Mouse (Mus musculus) erythroblast, embryonic 14.5 days (primary cell): ENCODE data around the gene Usp48.

ENCODE experiments used
- GATA1 ChIP-seq: IDR thresholded peaks from 2 replicates; pipeline ENCODE4 v1.6.1; 2012; ENCODE audit warnings: low read length, inconsistent platforms, mixed read lengths
- TAL1 ChIP-seq: IDR thresholded peaks from 3 replicates; pipeline ENCODE4 v1.6.1; 2012; ENCODE audit warnings: low read length, inconsistent platforms, mixed read lengths

DNA sequence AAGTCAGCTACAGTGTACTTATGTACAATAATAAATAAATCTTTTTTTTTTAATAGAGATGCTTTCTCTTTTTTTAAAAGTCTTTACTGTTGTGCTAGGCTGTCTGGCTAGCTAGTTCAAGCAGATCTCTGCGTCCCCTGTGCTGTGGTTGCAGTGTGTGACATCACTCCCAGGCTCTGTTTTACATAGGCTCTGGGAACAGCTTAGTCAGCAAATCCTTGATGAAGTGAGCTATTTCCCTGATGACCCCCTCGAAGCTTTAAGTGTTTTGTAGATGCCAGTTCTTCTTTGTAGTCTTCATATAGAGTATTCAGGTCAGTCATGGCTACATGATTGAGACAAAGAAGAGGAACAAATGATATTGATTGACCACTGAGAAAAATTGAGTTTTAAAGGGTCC, 36.6 kb downstream of the Usp48 start:
- no peak for TF ChIP-seq GATA1
- TF ChIP-seq TAL1, result no peak
